Mouse (Mus musculus) C2C12 (cell line): ENCODE results near the gene Plekhd1.

Source experiments
- CTCF ChIP-seq: IDR thresholded peaks from one replicate; pipeline ENCODE4 v1.5.1; 2011; ENCODE audit not compliant: control insufficient read depth, insufficient read depth, insufficient read length
- FOSL1 ChIP-seq: IDR thresholded peaks from one replicate; pipeline ENCODE4 v1.8.0; 2011; ENCODE audit warnings: mild to moderate bottlenecking, low read length; ENCODE audit not compliant: poor library complexity, insufficient read depth, severe bottlenecking
- MAX ChIP-seq: IDR thresholded peaks from one replicate; pipeline ENCODE4 v1.6.1; 2011; ENCODE audit warnings: mild to moderate bottlenecking, control low read depth
- MYOD1 ChIP-seq: IDR thresholded peaks from one replicate; pipeline ENCODE4 v1.6.1; 2011; ENCODE audit warnings: low read depth; ENCODE audit not compliant: control insufficient read depth, insufficient read length
- MYOG ChIP-seq: IDR thresholded peaks from one replicate; pipeline ENCODE4 v1.6.1; 2011; ENCODE audit not compliant: control insufficient read depth, insufficient read length; ENCODE audit errors: extremely low read depth

GRCm38 (mm10) chr12:80663935-80664334, 28.5 kb upstream of the Plekhd1 start:
- TF ChIP-seq CTCF: no peak
- no peak for TF ChIP-seq MYOD1
- no peak for TF ChIP-seq FOSL1
- TF ChIP-seq MAX: no peak
- TF ChIP-seq MYOG: no peak
